Mouse (Mus musculus): ENCODE measurements at regions not wholly inside any gene's neighbourhood (a gene's known extent, or its start where the extent isn't known, plus 50 kb on each side); places are given as distances from the start of the nearest gene placed in this dataset.
"Not testable (repeated sequence)": the region's sequence is repeated elsewhere in the genome, so short reads cannot be mapped to it uniquely, and the experiment has no call there.

GRCm38 (mm10) chr12:19387706-19388105 lies 566.6 kb upstream of the Gm21863 start:
- H3K36me3 ChIP-seq (ENCODE audit: insufficient read depth, low read length); H3K27ac ChIP-seq; H3K27me3 ChIP-seq (ENCODE audit: insufficient read depth, low read length); H3K4me1 ChIP-seq (replicated peaks; ENCODE audit: insufficient read depth, low read length); ATAC-seq (replicated peaks; ENCODE audit: low FRiP score, low read depth); H3K9me3 ChIP-seq (replicated peaks; ENCODE audit: low read length): not testable (repeated sequence)
- 4% methylated on average over 25 of the region's 53 CpGs for WGBS
- H3K4me2 ChIP-seq (ENCODE audit: low read length), result peak overlapping the region; percentile 44
- H3K9ac ChIP-seq (ENCODE audit: low read depth, low read length), result 0 out of 2 replicates have a peak overlapping the region, but pooled peaks have one; percentile 54
- DNase-seq (ENCODE audit: low spot score), result peak; percentile 10
- peak overlapping the region; percentile 37 for H3K4me3 ChIP-seq (replicated peaks; ENCODE audit: low read depth, low read length)
